Mouse (Mus musculus) naive thymus-derived CD4-positive, alpha-beta T cell, adult 2 months (primary cell): ENCODE results near the gene Tbc1d2b.

Experiments used
- DNase-seq: peaks from one replicate; pipeline ENCODE4 v3.0.0-alpha.2; 2011; ENCODE audit warnings: low read depth

The Tbc1d2b gene

GRCm38 (mm10) chr9:90171421-90171820 is 99.2 kb downstream of the Tbc1d2b start:
- no peak for DNase-seq

GRCm38 (mm10) chr9:90169965-90170364 is 100.6 kb downstream of the Tbc1d2b start:
- DNase-seq: no peak

- no peak for DNase-seq
Measured at GRCm38 (mm10) chr9:90166615-90167014, 104.0 kb downstream of the Tbc1d2b start.

- DNase-seq: no peak
Measured at GRCm38 (mm10) chr9:90165590-90165989, 105.0 kb downstream of the Tbc1d2b start.

GRCm38 (mm10) chr9:90164670-90165453 is 105.7 kb downstream of the Tbc1d2b start:
- no peak for DNase-seq

- DNase-seq: no peak
Measured at GRCm38 (mm10) chr9:90163749-90164095, 106.9 kb downstream of the Tbc1d2b start.

GRCm38 (mm10) chr9:90162926-90163748 is 107.5 kb downstream of the Tbc1d2b start, which contains the start of gene Adamts7:
TSS of gene Adamts7 (plus strand) at chr9:90163069.
- DNase-seq: peak; percentile 4

GRCm38 (mm10) chr9:90162243-90162925 is 108.2 kb downstream of the Tbc1d2b start:
- no peak for DNase-seq
